Mouse (Mus musculus) kidney, adult 10 weeks (tissue): ENCODE measurements around the gene Tmco4. TPM values are rescaled to one million over a fixed set of nuclear protein-coding genes. Genes with fewer than 3 reads are reported as not detected.

Source experiments
- polyA plus RNA-seq: library from polyadenylated mRNA; stranded (reverse); fragments of 350-450 nt; fragmentation: Illumina TruSeq; extraction: RNeasy Lipid Tissue Mini Kit (QIAGEN cat#74804); gene quantifications from one replicate; pipeline ENCODE4 v1.2.3, GENCODE M21; 2014; ENCODE audit warnings: low read depth, low replicate concordance

Tmco4 gene
- 3.3 TPM for polyA plus RNA-seq

DNA sequence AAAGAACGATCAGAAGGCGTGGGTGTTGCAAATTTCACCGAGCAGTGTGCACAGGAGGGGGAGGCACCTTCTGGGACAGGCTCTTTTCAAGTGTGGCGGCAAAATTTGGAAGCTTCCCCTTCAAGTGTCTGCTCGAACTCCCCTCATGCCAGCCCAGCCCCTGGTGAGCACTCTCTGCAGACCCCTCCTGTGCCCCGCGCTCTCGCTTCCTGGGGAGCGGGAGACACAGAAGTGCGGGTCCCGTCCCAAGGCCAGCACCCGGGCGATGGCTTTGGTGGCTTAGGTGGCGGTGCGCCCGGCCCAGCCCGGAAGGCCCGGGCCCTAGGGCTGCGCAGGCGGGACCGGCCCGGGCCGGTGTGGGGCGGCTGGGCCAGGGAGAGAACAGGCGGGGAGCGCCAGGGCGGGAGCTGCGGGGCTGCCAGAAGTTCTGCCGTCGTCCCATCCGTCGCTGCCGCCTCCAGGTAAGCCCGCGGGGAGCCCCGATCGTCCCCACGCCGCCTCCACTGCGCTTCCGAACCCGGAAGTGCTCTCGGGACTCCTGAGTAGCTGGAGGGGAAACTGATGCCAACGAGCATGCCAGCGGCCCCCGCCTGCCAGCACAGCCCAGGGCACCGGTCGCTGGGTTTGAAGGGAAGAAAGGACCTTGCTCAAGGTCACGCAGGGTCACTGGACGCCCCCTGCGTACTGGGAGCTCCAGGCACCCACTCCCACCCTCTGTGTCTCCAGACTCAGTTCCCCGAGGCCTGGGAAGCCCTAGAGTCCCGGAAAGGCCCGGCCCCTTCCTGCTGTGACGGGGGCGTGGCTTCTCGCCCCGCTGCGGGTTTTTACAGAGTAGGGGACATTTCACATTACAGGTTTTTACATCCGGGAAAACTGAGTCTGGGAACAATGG lies at the start of gene Tmco4:
Gene Tmco4, plus strand, starts transcription at position 62 of the 892 bp plus-strand sequence.

DNA sequence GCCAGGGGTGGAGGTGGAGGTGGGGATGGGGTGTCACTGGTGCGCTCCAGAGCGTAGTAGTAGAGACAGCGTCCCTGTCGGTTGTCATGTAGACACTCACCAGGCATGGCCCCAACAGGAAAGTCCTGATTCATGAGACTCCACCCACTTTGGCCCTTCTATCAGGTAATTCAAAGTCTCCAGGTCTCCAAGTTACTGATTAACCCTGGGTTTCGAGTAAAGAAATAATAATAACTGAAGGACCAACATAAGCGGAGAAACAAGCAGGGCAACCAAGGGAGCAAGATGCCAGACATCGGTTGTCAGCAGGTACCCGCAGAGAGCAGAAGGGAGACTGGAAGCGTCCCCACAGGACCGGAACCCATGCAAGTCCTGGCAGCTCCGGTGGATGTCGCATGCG lies 5.8 kb upstream of the Tmco4 start, which contains the start of gene Rnf186:
Gene Rnf186, plus strand, starts transcription at position 247 of the 400 bp plus-strand sequence.

DNA sequence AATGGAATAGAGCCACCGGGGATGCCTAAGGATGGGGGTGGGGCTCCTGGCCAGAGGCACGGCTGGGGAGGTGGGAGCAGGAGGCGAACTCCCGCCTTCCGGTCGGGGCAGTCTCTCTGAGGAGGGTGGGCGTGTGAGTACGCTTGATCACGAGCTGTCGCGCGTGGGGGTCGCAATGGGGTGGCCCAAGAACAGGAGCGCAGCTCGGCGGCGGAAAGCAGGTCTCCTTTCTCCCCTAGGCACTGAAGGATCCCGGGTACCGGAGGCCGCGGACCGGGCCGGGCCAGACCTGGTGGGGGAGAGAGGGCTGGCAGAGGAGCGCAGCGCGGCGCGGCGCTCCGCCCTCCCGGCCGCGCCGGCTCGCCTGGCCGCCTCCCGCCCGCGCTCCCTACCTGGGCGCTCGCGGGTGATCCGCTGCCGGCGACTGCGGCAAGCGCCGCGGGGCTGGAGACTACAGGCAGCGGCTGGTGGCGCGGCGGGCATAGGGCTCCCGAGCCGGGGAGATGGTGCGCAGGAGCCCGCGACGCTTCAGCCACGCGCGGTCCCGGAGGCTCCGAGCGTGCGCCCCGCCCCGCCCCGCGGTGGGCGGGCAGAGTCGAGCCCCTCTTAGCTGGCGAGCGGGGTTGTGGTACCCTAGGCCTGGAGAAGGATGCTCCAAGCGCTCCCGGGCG lies 102.5 kb downstream of the Tmco4 start, which contains the start of gene Htr6:
Gene Htr6, minus strand, starts transcription at position 530 of the 671 bp plus-strand sequence.

DNA sequence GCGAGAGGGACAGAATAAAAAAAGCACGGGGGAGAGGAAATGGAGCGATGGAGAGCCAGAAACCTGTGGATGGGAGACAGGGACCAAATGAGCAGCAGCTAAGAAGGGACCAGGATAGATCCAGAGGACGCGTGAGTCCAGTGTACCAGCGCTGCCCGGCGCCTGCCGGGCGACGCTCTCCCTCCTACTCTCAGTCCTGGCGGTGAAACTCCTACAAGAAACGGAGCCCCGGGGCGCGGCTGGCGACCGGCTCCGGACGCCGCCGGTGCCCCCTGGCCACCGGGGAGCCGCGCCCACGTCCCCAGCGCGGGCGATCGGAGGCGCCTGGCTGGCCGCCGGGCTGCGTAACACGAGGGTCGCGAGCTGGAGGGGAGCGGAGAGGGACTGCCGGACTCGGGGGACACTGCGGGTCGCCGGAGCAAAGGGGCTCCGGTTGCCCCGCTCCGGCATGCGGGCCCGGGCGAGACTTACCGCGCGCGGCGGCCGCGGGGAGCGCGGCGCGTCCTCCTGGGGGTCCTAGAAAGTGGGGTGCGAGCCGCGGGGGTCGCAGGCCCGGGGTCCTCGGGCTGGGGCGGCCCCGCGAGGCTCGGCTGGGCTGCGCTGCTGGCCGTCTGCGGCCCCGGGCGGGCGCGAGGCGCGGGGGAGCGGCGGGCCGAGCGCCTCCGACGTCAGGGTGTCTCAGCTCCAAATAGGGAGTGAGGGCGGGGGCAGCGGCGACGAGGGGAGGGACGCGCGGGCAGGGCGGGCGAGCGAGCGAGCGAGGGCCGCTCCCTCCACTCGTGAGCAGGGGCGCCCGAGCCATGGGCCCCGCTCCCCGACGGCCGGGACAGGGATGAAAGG lies 119.9 kb downstream of the Tmco4 start, which contains the start of gene Nbl1:
Gene Nbl1, minus strand, starts transcription at position 638 of the 840 bp plus-strand sequence.

Other genes starting within 250 kb of the Tmco4 start
- gene Pla2g2c, start 248.1 kb upstream of the Tmco4 start, polyA plus RNA-seq = not detected
- 0.53 TPM for gene Ubxn10, start 235.7 kb upstream of the Tmco4 start, polyA plus RNA-seq
- not detected for gene Pla2g2f, start 215.3 kb upstream of the Tmco4 start, polyA plus RNA-seq
- gene Pla2g2d, start 197.2 kb upstream of the Tmco4 start, polyA plus RNA-seq = not detected
- 8.8 TPM for gene Pla2g5, start 109.4 kb upstream of the Tmco4 start, polyA plus RNA-seq
- not detected for gene Gm13030, start 98.9 kb upstream of the Tmco4 start, polyA plus RNA-seq
- not detected for gene Pla2g2e, start 94.9 kb upstream of the Tmco4 start, polyA plus RNA-seq
- gene Otud3, start 58.9 kb upstream of the Tmco4 start, polyA plus RNA-seq = 2.3 TPM
- gene Rnf186, start 5.8 kb upstream of the Tmco4 start, polyA plus RNA-seq = 2.2 TPM
- gene Htr6, start 102.7 kb downstream of the Tmco4 start, polyA plus RNA-seq = not detected
- 0.24 TPM for gene Nbl1, start 120.1 kb downstream of the Tmco4 start, polyA plus RNA-seq
- gene Minos1, start 158.2 kb downstream of the Tmco4 start, polyA plus RNA-seq = 336 TPM
- 30.0 TPM for gene Capzb, start 220.0 kb downstream of the Tmco4 start, polyA plus RNA-seq